Mouse (Mus musculus) stomach, embryonic 16.5 days (tissue): Measurements from ENCODE around the gene Gpr183. TPM values are rescaled to one million over a fixed set of nuclear protein-coding genes. Genes with fewer than 3 reads are reported as not detected.

Source experiments
- ATAC-seq: fragments of 200-750 bp; cut with Nextera tagmentation; 2 replicates; pipeline ENCODE4 v1.8.0; 2017; ENCODE audit warnings: moderate number of reproducible peaks, moderate TSS enrichment; ENCODE audit not compliant: insufficient read depth, low FRiP score
- H3K27ac ChIP-seq: fragments of 300-500 bp; sonication (generic); 2 replicates; pipeline ENCODE4 v1.5.1; 2014; ENCODE audit warnings: low read length
- H3K27me3 ChIP-seq: fragments of 300-500 bp; sonication (generic); 2 replicates; pipeline ENCODE4 v1.6.1; 2014; ENCODE audit warnings: low read length, control low read depth, mixed read lengths; ENCODE audit not compliant: control insufficient read depth, insufficient read depth
- H3K36me3 ChIP-seq: fragments of 300-500 bp; sonication (generic); 2 replicates; pipeline ENCODE4 v1.6.1; 2014; ENCODE audit warnings: low read length; ENCODE audit not compliant: control insufficient read depth, insufficient read depth
- H3K4me1 ChIP-seq: fragments of 300-500 bp; sonication (generic); 2 replicates; pipeline ENCODE4 v1.6.1; 2014; ENCODE audit warnings: low read length, control low read depth, mixed read lengths; ENCODE audit not compliant: control insufficient read depth, insufficient read depth
- H3K4me2 ChIP-seq: fragments of 300-500 bp; sonication (generic); 2 replicates; pipeline ENCODE4 v1.6.1; 2014; ENCODE audit warnings: low read depth, low read length, mixed read lengths
- H3K4me3 ChIP-seq: fragments of 300-500 bp; sonication (generic); replicated peaks from 2 replicates; pipeline ENCODE4 v1.5.1; 2014; ENCODE audit warnings: mild to moderate bottlenecking, low read length
- H3K9ac ChIP-seq: fragments of 300-500 bp; sonication (generic); 2 replicates; pipeline ENCODE4 v1.6.1; 2014; ENCODE audit warnings: low read length
- H3K9me3 ChIP-seq: fragments of 300-500 bp; sonication (generic); replicated peaks from 2 replicates; pipeline ENCODE4 v1.6.1; 2016; ENCODE audit warnings: low read length, control low read depth; ENCODE audit not compliant: control insufficient read depth
- WGBS: fragments of 180-500 bp; shearing (Covaris S2); extraction: QIAGEN DNeasy Blood & Tissue Kit; methylation state at CpG from one replicate; pipeline ENCODE4 v1.1.7; 2014; 5-methylcytosine and 5-hydroxymethylcytosine counted together
- polyA plus RNA-seq: library from polyadenylated mRNA; unstranded; fragments of >200 nt; fragmentation: Nextera tagmentation; extraction: Ambion mirVana; gene quantifications from 2 replicates; pipeline ENCODE4 v1.2.1, GENCODE M21; 2015

The Gpr183 gene
- polyA plus RNA-seq, 1 experiment from 2014 or later: 4.7 TPM

- Histone ChIP-seq H3K4me1 (no peaks in the 10 kb centered on the region), H3K9me3 (no peaks in the 10 kb centered on the region), H3K9ac (no peak overlapping the region), H3K4me3 (no peak overlapping the region), H3K27me3 (no peaks in the 10 kb centered on the region), H3K36me3 (no peaks in the 10 kb centered on the region), H3K27ac (no peak overlapping the region), H3K4me2 (no peak overlapping the region)
- WGBS: 93% methylated on average over 7 of the region's 7 CpGs
- ATAC-seq: no peak
These were observed 37.2 kb upstream of the Gpr183 start for GRCm38 (mm10) chr14:122002224-122002623.

GRCm38 (mm10) chr14:122000346-122001105 lies 35.5 kb upstream of the Gpr183 start:
- H3K27ac ChIP-seq: no peak overlapping the region
- H3K9me3 ChIP-seq: no peaks in the 10 kb centered on the region
- no peak overlapping the region for H3K4me2 ChIP-seq
- no peak overlapping the region for H3K9ac ChIP-seq
- no peak overlapping the region for H3K4me3 ChIP-seq
- no peaks in the 10 kb centered on the region for H3K27me3 ChIP-seq
- ATAC-seq: no peak
- no peaks in the 10 kb centered on the region for H3K4me1 ChIP-seq
- 91% methylated on average over 17 of the region's 17 CpGs for WGBS
- no peaks in the 10 kb centered on the region for H3K36me3 ChIP-seq

- H3K27ac ChIP-seq: no peak overlapping the region
- H3K27me3 ChIP-seq: no peaks in the 10 kb centered on the region
- ATAC-seq: no peak
- 72% methylated on average over 8 of the region's 8 CpGs for WGBS
- H3K4me2 ChIP-seq: no peak overlapping the region
- H3K36me3 ChIP-seq: no peaks in the 10 kb centered on the region
- no peak overlapping the region for H3K4me3 ChIP-seq
- H3K4me1 ChIP-seq: no peaks in the 10 kb centered on the region
- no peak overlapping the region for H3K9ac ChIP-seq
- H3K9me3 ChIP-seq: no peaks in the 10 kb centered on the region
These were observed 34.5 kb upstream of the Gpr183 start for GRCm38 (mm10) chr14:121999455-121999854.

GRCm38 (mm10) chr14:121996786-121997185 lies 31.8 kb upstream of the Gpr183 start:
- Histone ChIP-seq H3K4me1 (no peaks in the 10 kb centered on the region), H3K36me3 (no peaks in the 10 kb centered on the region), H3K27ac (no peak overlapping the region), H3K27me3 (no peaks in the 10 kb centered on the region), H3K4me2 (no peak overlapping the region), H3K9ac (no peak overlapping the region), H3K9me3 (no peaks in the 10 kb centered on the region), H3K4me3 (no peak overlapping the region)
- no peak; the same call in 1 of the 2 replicates for ATAC-seq
- WGBS: 82% methylated on average over 8 of the region's 8 CpGs

DNA sequence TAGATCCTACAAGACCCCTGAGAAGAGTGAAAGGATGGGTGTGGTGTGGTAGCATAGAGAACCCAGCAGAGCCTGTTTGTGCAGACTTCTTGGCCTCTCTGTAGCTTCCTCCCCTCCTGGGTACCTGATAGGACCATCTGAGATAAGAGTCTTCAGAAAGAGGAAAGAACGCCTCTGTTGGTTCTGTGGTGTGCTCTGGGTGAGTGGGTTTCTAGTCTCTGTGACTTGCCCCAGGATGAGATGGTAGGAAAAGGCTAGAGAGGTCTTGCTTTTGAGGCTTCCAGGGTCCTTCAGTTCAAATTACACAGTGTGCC lies 30.5 kb upstream of the Gpr183 start:
- Histone ChIP-seq H3K9ac (no peak overlapping the region), H3K36me3 (no peaks in the 10 kb centered on the region), H3K27ac (no peak overlapping the region), H3K9me3 (no peaks in the 10 kb centered on the region), H3K4me1 (no peaks in the 10 kb centered on the region), H3K4me2 (no peak overlapping the region), H3K27me3 (no peaks in the 10 kb centered on the region), H3K4me3 (no peak overlapping the region)
- WGBS: 68% methylated on average over 1 of the region's 1 CpGs
- ATAC-seq: no peak

DNA sequence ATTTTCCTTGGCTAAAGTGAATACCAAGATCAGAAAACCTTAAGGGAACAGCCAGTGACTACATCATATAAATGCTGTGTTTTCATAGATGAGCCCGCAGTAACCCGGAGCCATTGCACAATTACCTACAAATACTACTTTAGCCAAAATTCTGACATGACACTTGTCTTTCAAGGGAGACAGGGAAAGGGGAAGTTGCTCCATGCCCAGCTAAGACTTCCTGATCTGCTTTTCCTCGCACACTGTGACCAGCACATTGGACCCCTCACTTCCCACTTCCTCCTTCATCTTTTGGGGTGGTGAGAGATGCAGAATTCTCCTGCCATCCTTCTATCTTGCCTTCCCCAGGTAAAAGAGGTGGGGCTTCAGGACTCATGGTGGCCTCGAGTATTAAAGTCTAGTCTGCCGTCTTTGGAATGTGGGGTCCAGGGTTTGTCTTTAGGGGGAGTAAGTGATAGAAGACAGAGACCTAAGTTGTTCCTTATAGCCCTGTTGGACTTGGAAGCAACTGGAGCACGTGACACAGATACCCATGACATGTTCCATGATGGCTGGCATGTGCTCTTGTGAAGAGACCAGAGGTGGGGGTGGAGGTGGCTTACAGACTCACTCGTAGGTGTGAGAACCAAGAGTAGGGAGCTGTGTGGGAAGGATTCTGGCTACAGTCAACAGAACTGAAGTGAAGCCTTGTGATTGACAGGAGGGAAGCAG lies 30.0 kb upstream of the Gpr183 start:
- Histone ChIP-seq H3K4me3 (no peak overlapping the region), H3K27me3 (no peaks in the 10 kb centered on the region), H3K4me2 (no peak overlapping the region), H3K27ac (no peak overlapping the region), H3K4me1 (no peaks in the 10 kb centered on the region), H3K9ac (no peak overlapping the region), H3K9me3 (no peaks in the 10 kb centered on the region), H3K36me3 (no peaks in the 10 kb centered on the region)
- 91% methylated on average over 7 of the region's 7 CpGs for WGBS
- no peak for ATAC-seq

GRCm38 (mm10) chr14:121994171-121994700 lies 29.2 kb upstream of the Gpr183 start:
- Histone ChIP-seq H3K27ac (no peak overlapping the region), H3K36me3 (no peaks in the 10 kb centered on the region)
- 89% methylated on average over 17 of the region's 17 CpGs for WGBS

DNA sequence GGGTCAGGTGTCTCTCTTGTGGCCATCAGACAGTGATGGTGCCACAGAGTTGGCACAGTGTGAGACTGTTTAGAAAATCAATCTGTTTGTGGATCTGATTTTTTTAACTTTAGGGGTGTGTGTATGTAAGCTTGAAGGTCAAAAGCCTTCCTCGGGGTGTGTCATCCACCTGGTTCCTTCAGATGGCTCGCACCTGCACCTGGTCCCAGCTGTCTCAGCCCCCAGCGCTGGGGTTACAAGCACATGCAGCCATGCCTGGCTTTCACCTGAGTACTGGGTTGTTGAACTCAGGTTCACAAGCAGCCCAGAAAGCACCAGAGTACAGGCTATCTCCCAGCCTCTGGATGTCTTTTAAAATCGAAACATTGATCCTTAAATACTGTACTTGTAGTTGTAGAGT lies 28.6 kb upstream of the Gpr183 start:
- 79% methylated on average over 4 of the region's 4 CpGs for WGBS
- Histone ChIP-seq H3K4me3 (no peak overlapping the region), H3K9me3 (no peaks in the 10 kb centered on the region), H3K36me3 (no peaks in the 10 kb centered on the region), H3K9ac (no peak overlapping the region), H3K27ac (no peak overlapping the region), H3K4me2 (no peak overlapping the region), H3K4me1 (no peaks in the 10 kb centered on the region), H3K27me3 (no peaks in the 10 kb centered on the region)
- ATAC-seq: no peak

More at GRCm38 (mm10) chr14:121994171-121994700, 29.2 kb upstream of the Gpr183 start:
- no peak for ATAC-seq
- no peaks in the 10 kb centered on the region for H3K27me3 ChIP-seq
- no peak overlapping the region for H3K9ac ChIP-seq
- H3K4me3 ChIP-seq: no peak overlapping the region
- no peaks in the 10 kb centered on the region for H3K4me1 ChIP-seq
- no peaks in the 10 kb centered on the region for H3K9me3 ChIP-seq
- no peak overlapping the region for H3K4me2 ChIP-seq
